Mouse (Mus musculus) heart, embryonic 15.5 days (tissue): ENCODE results near the gene Srgap2. TPM values are rescaled to one million over a fixed set of nuclear protein-coding genes. Genes with fewer than 3 reads are reported as not detected.
"Not testable (repeated sequence)": the region's sequence is repeated elsewhere in the genome, so short reads cannot be mapped to it uniquely, and the experiment has no call there.

Source experiments
- ATAC-seq: fragments of 200-750 bp; cut with Nextera tagmentation; replicated peaks from 2 replicates; pipeline ENCODE4 v1.8.0; 2017; ENCODE audit warnings: low read depth, moderate TSS enrichment; ENCODE audit not compliant: insufficient number of reproducible peaks, insufficient read depth, low FRiP score
- H3K27ac ChIP-seq: fragments of 300-500 bp; sonication (generic); 2 replicates; pipeline ENCODE4 v1.5.1; 2015; ENCODE audit warnings: mild to moderate bottlenecking, inconsistent platforms
- H3K27me3 ChIP-seq: fragments of 300-500 bp; sonication (generic); 2 replicates; pipeline ENCODE4 v1.6.1; 2015; ENCODE audit warnings: inconsistent platforms
- H3K36me3 ChIP-seq: fragments of 300-500 bp; sonication (generic); 2 replicates; pipeline ENCODE4 v1.6.1; 2015; ENCODE audit warnings: mild to moderate bottlenecking, inconsistent platforms
- H3K4me1 ChIP-seq: fragments of 300-500 bp; sonication (generic); replicated peaks from 2 replicates; pipeline ENCODE4 v1.6.1; 2015; ENCODE audit warnings: inconsistent platforms
- H3K4me2 ChIP-seq: fragments of 300-500 bp; sonication (generic); 2 replicates; pipeline ENCODE4 v1.6.1; 2015; ENCODE audit warnings: inconsistent platforms, mild to moderate bottlenecking, moderate library complexity
- H3K4me3 ChIP-seq: fragments of 300-500 bp; sonication (generic); 2 replicates; pipeline ENCODE4 v1.5.1; 2015; ENCODE audit warnings: mild to moderate bottlenecking, inconsistent platforms
- H3K9ac ChIP-seq: fragments of 300-500 bp; sonication (generic); 2 replicates; pipeline ENCODE4 v1.6.1; 2015; ENCODE audit warnings: mild to moderate bottlenecking, inconsistent platforms
- H3K9me3 ChIP-seq: fragments of 300-500 bp; sonication (generic); replicated peaks from 2 replicates; pipeline ENCODE4 v1.6.1; 2016; ENCODE audit warnings: inconsistent platforms
- WGBS: fragments of 180-500 bp; shearing (Covaris S2); methylation state at CpG from one replicate; pipeline ENCODE4 v1.1.7; 2015; ENCODE audit warnings: mixed read lengths; 5-methylcytosine and 5-hydroxymethylcytosine counted together
- polyA plus RNA-seq: library from polyadenylated mRNA; unstranded; fragments of >200 nt; fragmentation: Nextera tagmentation; extraction: Ambion mirVana; gene quantifications from 2 replicates; pipeline ENCODE4 v1.2.1, GENCODE M21; 2015

Srgap2 gene
- polyA plus RNA-seq, 1 experiment from 2014 or later, result 10.0 TPM

GRCm38 (mm10) chr1:131357213-131357612 lies 169.9 kb downstream of the Srgap2 start:
- Histone ChIP-seq H3K9me3 (no peaks in the 10 kb centered on the region), H3K27me3 (no peaks in the 10 kb centered on the region), H3K4me3 (no peak overlapping the region), H3K4me2 (no peak overlapping the region), H3K9ac (no peak overlapping the region), H3K4me1 (no peaks in the 10 kb centered on the region), H3K27ac (no peak overlapping the region), H3K36me3 (peaks cover 18% of the 10 kb centered on the region)
- no peak for ATAC-seq
- WGBS, result 70% methylated on average over 1 of the region's 1 CpGs

GRCm38 (mm10) chr1:131351436-131351835 lies 175.7 kb downstream of the Srgap2 start:
- WGBS, result 66% methylated on average over 2 of the region's 2 CpGs
- H3K27ac ChIP-seq, result no peak overlapping the region
- peaks cover 28% of the 10 kb centered on the region for H3K36me3 ChIP-seq
- H3K4me1 ChIP-seq, result peaks cover 16% of the 10 kb centered on the region
- H3K27me3 ChIP-seq, result no peaks in the 10 kb centered on the region
- no peak overlapping the region for H3K4me3 ChIP-seq
- no peak overlapping the region for H3K4me2 ChIP-seq
- H3K9me3 ChIP-seq, result no peaks in the 10 kb centered on the region
- no peak overlapping the region for H3K9ac ChIP-seq
- ATAC-seq, result no peak

- no peak overlapping the region for H3K9ac ChIP-seq
- H3K4me1 ChIP-seq, result peaks cover 28% of the 10 kb centered on the region
- H3K27me3 ChIP-seq, result no peaks in the 10 kb centered on the region
- 65% methylated on average over 1 of the region's 1 CpGs for WGBS
- H3K4me3 ChIP-seq, result no peak overlapping the region
- H3K9me3 ChIP-seq, result no peaks in the 10 kb centered on the region
- no peak overlapping the region for H3K27ac ChIP-seq
- ATAC-seq, result no peak
- peaks cover 18% of the 10 kb centered on the region for H3K36me3 ChIP-seq
- H3K4me2 ChIP-seq, result no peak overlapping the region
These were observed 177.1 kb downstream of the Srgap2 start for GRCm38 (mm10) chr1:131349993-131350510.

- 77% methylated on average over 2 of the region's 2 CpGs for WGBS
- ATAC-seq, result no peak
- Histone ChIP-seq H3K9ac (no peak overlapping the region), H3K4me3 (no peak overlapping the region), H3K27me3 (no peaks in the 10 kb centered on the region), H3K4me1 (peaks cover 38% of the 10 kb centered on the region), H3K27ac (no peak overlapping the region), H3K4me2 (no peak overlapping the region), H3K36me3 (peaks cover 20% of the 10 kb centered on the region), H3K9me3 (no peaks in the 10 kb centered on the region)
These were observed 179.4 kb downstream of the Srgap2 start for GRCm38 (mm10) chr1:131347708-131348107.

- 50% methylated on average over 1 of the region's 1 CpGs for WGBS
- Histone ChIP-seq H3K36me3 (peaks cover 20% of the 10 kb centered on the region), H3K9ac (no peak overlapping the region), H3K4me1 (peaks cover 38% of the 10 kb centered on the region), H3K4me2 (no peak overlapping the region), H3K27ac (peak overlapping the region; percentile 22), H3K27me3 (no peaks in the 10 kb centered on the region), H3K9me3 (no peaks in the 10 kb centered on the region), H3K4me3 (no peak overlapping the region)
- no peak for ATAC-seq
These were observed 180.1 kb downstream of the Srgap2 start for GRCm38 (mm10) chr1:131346916-131347555.

- Histone ChIP-seq H3K9ac (no peak overlapping the region), H3K4me2 (peak overlapping the region; percentile 10; the same call in 1 of the 2 replicates)
- WGBS, result 30% methylated on average over 5 of the region's 5 CpGs
These were observed 181.4 kb downstream of the Srgap2 start for GRCm38 (mm10) chr1:131345422-131346419.

GRCm38 (mm10) chr1:131344691-131345090 lies 182.5 kb downstream of the Srgap2 start:
- peaks cover 38% of the 10 kb centered on the region for H3K4me1 ChIP-seq
- no peak overlapping the region for H3K9ac ChIP-seq
- H3K27ac ChIP-seq, result peak overlapping the region; percentile 70
- 70% methylated on average over 2 of the region's 2 CpGs for WGBS
- peaks cover 20% of the 10 kb centered on the region for H3K36me3 ChIP-seq
- no peak for ATAC-seq
- no peaks in the 10 kb centered on the region for H3K27me3 ChIP-seq
- H3K4me3 ChIP-seq, result no peak overlapping the region
- no peak overlapping the region for H3K4me2 ChIP-seq
- no peaks in the 10 kb centered on the region for H3K9me3 ChIP-seq

More at GRCm38 (mm10) chr1:131345422-131346419, 181.4 kb downstream of the Srgap2 start:
- peaks cover 20% of the 10 kb centered on the region for H3K36me3 ChIP-seq
- ATAC-seq, result peak; percentile 84
- H3K4me3 ChIP-seq, result no peak overlapping the region
- H3K27ac ChIP-seq, result peak overlapping the region; percentile 70
- no peaks in the 10 kb centered on the region for H3K27me3 ChIP-seq
- H3K9me3 ChIP-seq, result no peaks in the 10 kb centered on the region
- peaks cover 38% of the 10 kb centered on the region for H3K4me1 ChIP-seq

GRCm38 (mm10) chr1:131336017-131336416 lies 191.1 kb downstream of the Srgap2 start:
- Histone ChIP-seq H3K4me1 (peaks cover 2% of the 10 kb centered on the region), H3K36me3 (peaks cover 20% of the 10 kb centered on the region), H3K4me2 (no peak overlapping the region), H3K27me3 (no peaks in the 10 kb centered on the region), H3K27ac (no peak overlapping the region), H3K9ac (no peak overlapping the region), H3K4me3 (no peak overlapping the region), H3K9me3 (no peaks in the 10 kb centered on the region)
- 57% methylated on average over 5 of the region's 5 CpGs for WGBS
- ATAC-seq, result no peak

GRCm38 (mm10) chr1:131335604-131336003 lies 191.5 kb downstream of the Srgap2 start:
- Histone ChIP-seq H3K9me3 (no peaks in the 10 kb centered on the region), H3K4me3 (no peak overlapping the region), H3K36me3 (peaks cover 23% of the 10 kb centered on the region), H3K27me3 (no peaks in the 10 kb centered on the region), H3K9ac (no peak overlapping the region), H3K4me1 (peaks cover 2% of the 10 kb centered on the region), H3K27ac (no peak overlapping the region), H3K4me2 (no peak overlapping the region)
- ATAC-seq, result no peak
- 50% methylated on average over 3 of the region's 3 CpGs for WGBS

GRCm38 (mm10) chr1:131331180-131331579 lies 196.0 kb downstream of the Srgap2 start:
- ATAC-seq, result no peak
- Histone ChIP-seq H3K36me3 (peaks cover 37% of the 10 kb centered on the region), H3K27me3 (no peaks in the 10 kb centered on the region), H3K27ac (no peak overlapping the region), H3K4me1 (peaks cover 2% of the 10 kb centered on the region), H3K9ac (no peak overlapping the region), H3K4me2 (no peak overlapping the region), H3K9me3 (no peaks in the 10 kb centered on the region), H3K4me3 (no peak overlapping the region)
- WGBS, result 84% methylated on average over 1 of the region's 1 CpGs

- WGBS, result 96% methylated on average over 1 of the region's 1 CpGs
These were observed 198.1 kb downstream of the Srgap2 start for GRCm38 (mm10) chr1:131329093-131329492.

More at GRCm38 (mm10) chr1:131329093-131329492, 198.1 kb downstream of the Srgap2 start:
- H3K27me3 ChIP-seq, H3K27ac ChIP-seq, H3K4me3 ChIP-seq, H3K4me2 ChIP-seq, ATAC-seq, H3K9me3 ChIP-seq, H3K4me1 ChIP-seq, H3K9ac ChIP-seq: not testable (repeated sequence)
- H3K36me3 ChIP-seq, result peaks cover 40% of the 10 kb centered on the region
